Mouse (Mus musculus): ENCODE data around the gene Kansl1. TPM values are rescaled to one million over a fixed set of nuclear protein-coding genes. Genes with fewer than 3 reads are reported as not detected.

The Kansl1 gene
- polyA plus RNA-seq, 1 experiment from 2014 or later: 11.7 TPM

- H3K27me3 ChIP-seq: no peaks in the 10 kb centered on the region
- peaks cover 31% of the 10 kb centered on the region for H3K4me1 ChIP-seq (replicated peaks)
- H3K9me3 ChIP-seq (replicated peaks): no peaks in the 10 kb centered on the region
- no peak for ATAC-seq (replicated peaks; ENCODE audit: insufficient number of reproducible peaks, insufficient read depth, low FRiP score, low read depth)
- H3K4me3 ChIP-seq: no peak overlapping the region
- H3K9ac ChIP-seq: no peak overlapping the region
- no peak overlapping the region for H3K27ac ChIP-seq
- no peaks in the 10 kb centered on the region for H3K36me3 ChIP-seq
- no peak overlapping the region for H3K4me2 ChIP-seq
These were observed 30.2 kb downstream of the Kansl1 start for GRCm38 (mm10) chr11:104438450-104438849.

GRCm38 (mm10) chr11:104436394-104436954, 32.2 kb downstream of the Kansl1 start:
- WGBS: 50% methylated on average over 2 of the region's 2 CpGs
- Histone ChIP-seq H3K27ac (no peak overlapping the region), H3K4me3 (no peak overlapping the region), H3K36me3 (no peaks in the 10 kb centered on the region), H3K9me3 (replicated peaks) (no peaks in the 10 kb centered on the region), H3K9ac (no peak overlapping the region), H3K4me2 (no peak overlapping the region), H3K27me3 (no peaks in the 10 kb centered on the region), H3K4me1 (replicated peaks) (peaks cover 36% of the 10 kb centered on the region)
- ATAC-seq (replicated peaks; ENCODE audit: insufficient number of reproducible peaks, insufficient read depth, low FRiP score, low read depth): no peak

GRCm38 (mm10) chr11:104435753-104436152, 32.9 kb downstream of the Kansl1 start:
- ATAC-seq (replicated peaks; ENCODE audit: insufficient number of reproducible peaks, insufficient read depth, low FRiP score, low read depth): no peak
- no peaks in the 10 kb centered on the region for H3K27me3 ChIP-seq
- no peaks in the 10 kb centered on the region for H3K36me3 ChIP-seq
- H3K9ac ChIP-seq: no peak overlapping the region
- no peak overlapping the region for H3K4me3 ChIP-seq
- no peak overlapping the region for H3K4me2 ChIP-seq
- no peaks in the 10 kb centered on the region for H3K9me3 ChIP-seq (replicated peaks)
- H3K4me1 ChIP-seq (replicated peaks): peaks cover 36% of the 10 kb centered on the region
- H3K27ac ChIP-seq: no peak overlapping the region

GRCm38 (mm10) chr11:104435141-104435540, 33.5 kb downstream of the Kansl1 start:
- no peak overlapping the region for H3K9ac ChIP-seq
- no peak for ATAC-seq (replicated peaks; ENCODE audit: insufficient number of reproducible peaks, insufficient read depth, low FRiP score, low read depth)
- no peak overlapping the region for H3K27ac ChIP-seq
- H3K9me3 ChIP-seq (replicated peaks): no peaks in the 10 kb centered on the region
- H3K4me2 ChIP-seq: no peak overlapping the region
- H3K36me3 ChIP-seq: no peaks in the 10 kb centered on the region
- H3K4me1 ChIP-seq (replicated peaks): peaks cover 36% of the 10 kb centered on the region
- H3K4me3 ChIP-seq: no peak overlapping the region
- no peaks in the 10 kb centered on the region for H3K27me3 ChIP-seq
- 20% methylated on average over 1 of the region's 1 CpGs for WGBS

- Histone ChIP-seq H3K27me3 (no peaks in the 10 kb centered on the region), H3K4me3 (no peak overlapping the region), H3K27ac (no peak overlapping the region), H3K9me3 (replicated peaks) (no peaks in the 10 kb centered on the region), H3K4me2 (no peak overlapping the region), H3K4me1 (replicated peaks) (peaks cover 37% of the 10 kb centered on the region), H3K36me3 (0 out of 2 replicates have a peak, but pooled peaks cover 5% of the 10 kb centered on the region), H3K9ac (no peak overlapping the region)
- no peak for ATAC-seq (replicated peaks; ENCODE audit: insufficient number of reproducible peaks, insufficient read depth, low FRiP score, low read depth)
These were observed 36.4 kb downstream of the Kansl1 start for GRCm38 (mm10) chr11:104432251-104432650.

GRCm38 (mm10) chr11:104431807-104432206, 36.9 kb downstream of the Kansl1 start:
- Histone ChIP-seq H3K4me1 (replicated peaks) (peaks cover 36% of the 10 kb centered on the region), H3K9me3 (replicated peaks) (no peaks in the 10 kb centered on the region), H3K27ac (no peak overlapping the region), H3K4me2 (no peak overlapping the region), H3K9ac (no peak overlapping the region), H3K4me3 (no peak overlapping the region), H3K36me3 (0 out of 2 replicates have a peak, but pooled peaks cover 5% of the 10 kb centered on the region), H3K27me3 (no peaks in the 10 kb centered on the region)
- WGBS: 74% methylated on average over 1 of the region's 1 CpGs
- ATAC-seq (replicated peaks; ENCODE audit: insufficient number of reproducible peaks, insufficient read depth, low FRiP score, low read depth): no peak

GRCm38 (mm10) chr11:104424727-104425416, 43.8 kb downstream of the Kansl1 start:
- Histone ChIP-seq H3K27ac (peak overlapping the region; percentile 23; the same call in 1 of the 2 replicates), H3K4me3 (no peak overlapping the region), H3K4me2 (no peak overlapping the region), H3K36me3 (peaks cover 25% of the 10 kb centered on the region), H3K4me1 (replicated peaks) (peaks cover 17% of the 10 kb centered on the region), H3K9me3 (replicated peaks) (no peaks in the 10 kb centered on the region), H3K9ac (no peak overlapping the region), H3K27me3 (no peaks in the 10 kb centered on the region)
- WGBS: 78% methylated on average over 16 of the region's 16 CpGs
- no peak for ATAC-seq (replicated peaks; ENCODE audit: insufficient number of reproducible peaks, insufficient read depth, low FRiP score, low read depth)

- Histone ChIP-seq H3K4me3 (no peak overlapping the region), H3K27ac (no peak overlapping the region), H3K27me3 (no peaks in the 10 kb centered on the region), H3K9me3 (replicated peaks) (no peaks in the 10 kb centered on the region), H3K9ac (no peak overlapping the region), H3K4me1 (replicated peaks) (no peaks in the 10 kb centered on the region), H3K36me3 (peaks cover 12% of the 10 kb centered on the region; the same call in 1 of the 2 replicates), H3K4me2 (no peak overlapping the region)
- ATAC-seq (replicated peaks; ENCODE audit: insufficient number of reproducible peaks, insufficient read depth, low FRiP score, low read depth): no peak
These were observed 56.4 kb downstream of the Kansl1 start for GRCm38 (mm10) chr11:104412254-104412653.

- no peaks in the 10 kb centered on the region for H3K27me3 ChIP-seq
- ATAC-seq (replicated peaks; ENCODE audit: insufficient number of reproducible peaks, insufficient read depth, low FRiP score, low read depth): no peak
- no peak overlapping the region for H3K9ac ChIP-seq
- no peaks in the 10 kb centered on the region for H3K9me3 ChIP-seq (replicated peaks)
- no peak overlapping the region for H3K4me2 ChIP-seq
- no peak overlapping the region for H3K27ac ChIP-seq
- no peak overlapping the region for H3K4me3 ChIP-seq
- WGBS: 80% methylated on average over 2 of the region's 2 CpGs
- no peaks in the 10 kb centered on the region for H3K4me1 ChIP-seq (replicated peaks)
- peaks cover 13% of the 10 kb centered on the region; the same call in 1 of the 2 replicates for H3K36me3 ChIP-seq
These were observed 61.3 kb downstream of the Kansl1 start for GRCm38 (mm10) chr11:104407391-104407790.

GRCm38 (mm10) chr11:104400961-104401360, 67.7 kb downstream of the Kansl1 start:
- no peak overlapping the region for H3K4me2 ChIP-seq
- no peaks in the 10 kb centered on the region for H3K9me3 ChIP-seq (replicated peaks)
- no peak for ATAC-seq (replicated peaks; ENCODE audit: insufficient number of reproducible peaks, insufficient read depth, low FRiP score, low read depth)
- H3K4me3 ChIP-seq: no peak overlapping the region
- peaks cover 24% of the 10 kb centered on the region for H3K4me1 ChIP-seq (replicated peaks)
- no peak overlapping the region for H3K9ac ChIP-seq
- no peaks in the 10 kb centered on the region for H3K27me3 ChIP-seq
- peaks cover 9% of the 10 kb centered on the region; the same call in 1 of the 2 replicates for H3K36me3 ChIP-seq
- 0 out of 2 replicates have a peak overlapping the region, but pooled peaks have one; percentile 12 for H3K27ac ChIP-seq
- 42% methylated on average over 5 of the region's 5 CpGs for WGBS

GRCm38 (mm10) chr11:104399459-104400216, 69.0 kb downstream of the Kansl1 start:
- Histone ChIP-seq H3K27ac (peak overlapping the region; percentile 24; the same call in 1 of the 2 replicates), H3K4me2 (no peak overlapping the region)

More at GRCm38 (mm10) chr11:104399459-104400216, 69.0 kb downstream of the Kansl1 start:
- no peaks in the 10 kb centered on the region for H3K27me3 ChIP-seq
- 48% methylated on average over 4 of the region's 4 CpGs for WGBS
- ATAC-seq (replicated peaks; ENCODE audit: insufficient number of reproducible peaks, insufficient read depth, low FRiP score, low read depth): no peak
- H3K36me3 ChIP-seq: peaks cover 9% of the 10 kb centered on the region; the same call in 1 of the 2 replicates
- no peak overlapping the region for H3K4me3 ChIP-seq
- H3K9me3 ChIP-seq (replicated peaks): no peaks in the 10 kb centered on the region
- peaks cover 24% of the 10 kb centered on the region for H3K4me1 ChIP-seq (replicated peaks)
- H3K9ac ChIP-seq: no peak overlapping the region; the same call in 1 of the 2 replicates
